Mouse (Mus musculus): ENCODE measurements at regions not wholly inside any gene's neighbourhood (a gene's known extent, or its start where the extent isn't known, plus 50 kb on each side); places are given as distances from the start of the nearest gene placed in this dataset.
A peak's percentile ranks its signal among the peaks of the same experiment; 100 is the strongest.

DNA sequence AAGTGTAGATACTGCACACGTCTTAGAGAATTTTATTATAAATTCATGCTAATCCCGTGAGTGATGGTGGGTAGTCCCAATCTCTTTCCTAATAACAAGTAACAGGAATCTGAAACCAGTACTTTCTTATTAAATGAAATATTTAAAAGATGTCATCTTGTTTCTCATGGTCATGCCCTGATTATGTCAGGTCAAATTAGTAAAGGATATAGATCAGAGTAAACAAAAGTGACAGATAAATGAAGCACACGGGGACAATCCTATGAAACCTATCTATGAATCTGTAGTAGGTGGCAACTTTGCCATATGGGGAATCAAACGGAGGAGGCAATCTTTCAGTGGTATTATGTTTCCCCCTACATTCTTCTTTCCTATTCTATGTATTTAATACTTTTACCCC lies 794.0 kb upstream of the Kirrel3 start:
- ATAC-seq (replicated peaks in 1 of 2; ENCODE audit: insufficient read depth in 1 of 2, low FRiP score in 2 of 2, low TSS enrichment in 1 of 2, low read depth in 1 of 2, poor library complexity in 2 of 2, severe bottlenecking in 2 of 2), result no peak

DNA sequence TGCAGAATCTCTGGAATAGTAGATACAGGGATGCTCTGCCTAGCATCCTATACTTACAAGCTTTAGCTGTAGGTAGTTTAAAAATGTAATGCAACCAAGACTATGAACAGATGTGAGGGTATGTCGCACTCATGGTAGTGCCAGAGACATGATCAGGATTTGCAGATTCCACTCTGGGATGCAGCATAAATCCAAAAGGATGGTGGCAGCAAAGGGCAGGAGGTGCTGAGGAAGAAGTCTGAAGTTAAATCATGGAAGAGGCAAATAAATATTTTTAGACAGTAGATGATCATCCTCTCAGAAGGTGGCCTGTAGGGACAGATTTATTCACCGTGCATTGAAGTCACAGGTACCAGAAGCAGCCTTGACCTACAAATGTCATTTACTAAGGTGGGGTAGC lies 768.1 kb upstream of the Kirrel3 start:
- ATAC-seq (replicated peaks in 1 of 2; ENCODE audit: insufficient read depth in 1 of 2, low FRiP score in 2 of 2, low TSS enrichment in 1 of 2, low read depth in 1 of 2, poor library complexity in 2 of 2, severe bottlenecking in 2 of 2), result no peak

DNA sequence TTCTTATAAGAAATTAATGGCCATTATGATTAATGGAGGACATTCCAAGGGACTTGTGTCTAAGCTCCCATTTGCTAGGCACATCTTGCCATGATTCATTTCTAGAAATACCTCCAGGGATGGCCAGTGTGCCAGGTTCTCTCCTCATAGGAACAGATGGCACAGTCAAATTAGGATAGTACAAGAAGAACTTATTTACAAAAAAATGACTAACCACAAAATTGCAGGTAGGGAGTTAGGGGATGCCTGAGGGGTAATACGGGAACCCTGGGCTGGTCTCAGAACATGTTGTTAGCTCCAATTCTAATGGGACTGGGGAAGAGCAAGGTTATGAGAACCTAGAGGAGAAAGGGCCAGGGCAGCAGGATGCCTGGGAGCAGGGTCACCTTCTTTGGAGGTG lies 760.9 kb upstream of the Kirrel3 start:
- ATAC-seq (replicated peaks in 1 of 2; ENCODE audit: insufficient read depth in 1 of 2, low FRiP score in 2 of 2, low TSS enrichment in 1 of 2, low read depth in 1 of 2, poor library complexity in 2 of 2, severe bottlenecking in 2 of 2), result no peak

DNA sequence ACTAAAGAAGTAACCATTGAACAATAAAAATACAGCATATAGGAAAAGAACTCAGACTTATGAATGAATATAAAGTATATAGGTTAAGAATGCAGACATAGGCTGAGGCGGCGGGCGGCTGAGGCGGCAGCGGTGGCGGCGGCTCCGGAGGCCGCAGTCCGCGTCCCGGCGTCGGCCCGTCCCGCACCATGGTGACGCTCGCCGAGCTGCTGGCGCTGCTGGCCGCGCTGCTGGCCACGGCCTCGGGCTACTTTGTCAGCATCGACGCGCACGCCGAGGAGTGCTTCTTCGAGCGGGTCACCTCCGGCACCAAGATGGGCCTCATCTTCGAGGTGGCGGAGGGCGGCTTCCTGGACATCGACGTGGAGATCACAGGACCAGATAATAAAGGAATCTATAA lies 757.6 kb upstream of the Kirrel3 start:
- ATAC-seq (replicated peaks in 1 of 2; ENCODE audit: insufficient read depth in 1 of 2, low FRiP score in 2 of 2, low TSS enrichment in 1 of 2, low read depth in 1 of 2, poor library complexity in 2 of 2, severe bottlenecking in 2 of 2), result peak in 1 of 2 experiments; percentile 48; a peak in 1 of 4 replicates

GRCm38 (mm10) chr9:33760701-33761100 lies 725.0 kb upstream of the Kirrel3 start:
- no peak for ATAC-seq (replicated peaks in 1 of 2; ENCODE audit: insufficient read depth in 1 of 2, low FRiP score in 2 of 2, low TSS enrichment in 1 of 2, low read depth in 1 of 2, poor library complexity in 2 of 2, severe bottlenecking in 2 of 2)

- ATAC-seq (replicated peaks in 1 of 2; ENCODE audit: insufficient read depth in 1 of 2, low FRiP score in 2 of 2, low TSS enrichment in 1 of 2, low read depth in 1 of 2, poor library complexity in 2 of 2, severe bottlenecking in 2 of 2), result no peak
Observed at GRCm38 (mm10) chr9:33766235-33766634, 719.5 kb upstream of the Kirrel3 start.

DNA sequence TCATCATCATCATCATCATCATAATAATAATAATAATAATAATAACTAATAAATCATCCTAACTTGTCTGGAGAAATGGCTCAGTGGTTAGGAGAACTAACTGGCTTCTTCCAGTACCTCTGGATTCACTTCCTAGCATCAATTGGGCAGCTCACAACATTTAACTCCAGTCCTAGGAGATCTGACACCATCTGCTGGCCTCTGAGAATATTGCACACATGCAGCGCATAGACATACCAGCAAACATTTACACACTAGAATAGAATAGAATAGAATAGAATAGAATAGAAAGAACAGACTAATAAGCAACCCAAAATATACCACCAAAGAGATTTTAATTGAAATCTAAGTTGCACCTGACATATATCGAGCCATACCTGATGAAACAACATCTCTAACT lies 715.9 kb upstream of the Kirrel3 start:
- no peak for ATAC-seq (replicated peaks in 1 of 2; ENCODE audit: insufficient read depth in 1 of 2, low FRiP score in 2 of 2, low TSS enrichment in 1 of 2, low read depth in 1 of 2, poor library complexity in 2 of 2, severe bottlenecking in 2 of 2)

GRCm38 (mm10) chr9:33774178-33774577 lies 711.5 kb upstream of the Kirrel3 start:
- no peak for ATAC-seq (replicated peaks in 1 of 2; ENCODE audit: insufficient read depth in 1 of 2, low FRiP score in 2 of 2, low TSS enrichment in 1 of 2, low read depth in 1 of 2, poor library complexity in 2 of 2, severe bottlenecking in 2 of 2)

- no peak for ATAC-seq (replicated peaks in 1 of 2; ENCODE audit: insufficient read depth in 1 of 2, low FRiP score in 2 of 2, low TSS enrichment in 1 of 2, low read depth in 1 of 2, poor library complexity in 2 of 2, severe bottlenecking in 2 of 2)
Observed at GRCm38 (mm10) chr9:33790617-33791016, 695.1 kb upstream of the Kirrel3 start.

DNA sequence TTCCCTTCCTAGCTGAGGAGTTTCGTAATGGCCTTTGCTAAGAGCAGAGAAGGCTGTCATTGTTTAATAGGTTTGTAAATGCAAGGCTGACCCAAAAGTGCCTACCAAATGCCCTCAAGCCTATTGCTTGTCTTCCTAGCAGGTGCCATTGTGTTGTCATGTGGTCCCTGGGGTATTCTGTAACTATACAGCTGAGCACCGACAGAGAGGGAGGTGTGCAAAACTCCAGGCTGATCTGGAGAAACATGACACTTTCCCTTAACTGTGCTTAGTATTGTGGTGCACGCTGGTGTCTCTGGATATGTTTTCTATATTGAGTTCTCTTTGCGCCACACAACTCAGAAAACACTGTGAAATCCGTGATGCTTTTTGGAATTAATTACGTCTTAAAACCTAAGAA lies 685.4 kb upstream of the Kirrel3 start:
- ATAC-seq (replicated peaks in 1 of 2; ENCODE audit: insufficient read depth in 1 of 2, low FRiP score in 2 of 2, low TSS enrichment in 1 of 2, low read depth in 1 of 2, poor library complexity in 2 of 2, severe bottlenecking in 2 of 2), result no peak

- ATAC-seq (replicated peaks in 1 of 2; ENCODE audit: insufficient read depth in 1 of 2, low FRiP score in 2 of 2, low TSS enrichment in 1 of 2, low read depth in 1 of 2, poor library complexity in 2 of 2, severe bottlenecking in 2 of 2), result no peak
Observed at GRCm38 (mm10) chr9:33800763-33801162, 684.9 kb upstream of the Kirrel3 start.

DNA sequence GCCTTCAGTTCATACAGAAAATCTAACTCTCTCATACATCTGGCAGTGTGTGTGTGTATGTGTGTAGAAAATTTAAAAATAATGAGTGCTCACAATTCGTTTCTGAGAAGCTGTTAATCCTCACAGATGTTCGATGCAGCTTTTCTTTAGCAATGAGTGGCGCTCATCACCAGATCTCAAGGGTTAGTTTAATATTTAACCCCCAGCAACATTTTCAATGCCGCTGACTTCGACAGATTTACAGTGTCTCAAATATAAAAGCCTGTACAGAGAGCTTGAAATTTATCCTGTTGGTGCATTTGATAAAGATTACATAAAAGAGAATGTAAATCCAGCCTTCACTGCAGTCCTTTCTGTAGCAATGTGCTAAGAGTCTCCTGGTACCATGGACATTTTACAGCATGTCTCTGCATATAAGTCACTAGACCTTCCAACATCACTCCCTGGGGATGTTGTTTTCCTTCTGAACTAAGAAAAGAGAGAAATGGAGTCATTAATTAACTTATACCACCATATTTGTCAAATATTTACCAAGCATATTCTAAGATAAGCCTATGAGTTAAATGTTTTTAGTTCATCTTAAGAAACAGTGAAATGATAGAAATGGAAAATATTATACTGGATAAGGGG lies 670.8 kb upstream of the Kirrel3 start:
- no peak for ATAC-seq (replicated peaks in 1 of 2; ENCODE audit: insufficient read depth in 1 of 2, low FRiP score in 2 of 2, low TSS enrichment in 1 of 2, low read depth in 1 of 2, poor library complexity in 2 of 2, severe bottlenecking in 2 of 2)

- ATAC-seq (replicated peaks in 1 of 2; ENCODE audit: insufficient read depth in 1 of 2, low FRiP score in 2 of 2, low TSS enrichment in 1 of 2, low read depth in 1 of 2, poor library complexity in 2 of 2, severe bottlenecking in 2 of 2), result no peak
Observed at GRCm38 (mm10) chr9:33822574-33823394, 662.9 kb upstream of the Kirrel3 start.

GRCm38 (mm10) chr9:33826116-33826515 lies 659.6 kb upstream of the Kirrel3 start:
- no peak for ATAC-seq (replicated peaks in 1 of 2; ENCODE audit: insufficient read depth in 1 of 2, low FRiP score in 2 of 2, low TSS enrichment in 1 of 2, low read depth in 1 of 2, poor library complexity in 2 of 2, severe bottlenecking in 2 of 2)

- ATAC-seq (replicated peaks in 1 of 2; ENCODE audit: insufficient read depth in 1 of 2, low FRiP score in 2 of 2, low TSS enrichment in 1 of 2, low read depth in 1 of 2, poor library complexity in 2 of 2, severe bottlenecking in 2 of 2), result no peak
Observed at GRCm38 (mm10) chr9:33827409-33827808, 658.3 kb upstream of the Kirrel3 start.

DNA sequence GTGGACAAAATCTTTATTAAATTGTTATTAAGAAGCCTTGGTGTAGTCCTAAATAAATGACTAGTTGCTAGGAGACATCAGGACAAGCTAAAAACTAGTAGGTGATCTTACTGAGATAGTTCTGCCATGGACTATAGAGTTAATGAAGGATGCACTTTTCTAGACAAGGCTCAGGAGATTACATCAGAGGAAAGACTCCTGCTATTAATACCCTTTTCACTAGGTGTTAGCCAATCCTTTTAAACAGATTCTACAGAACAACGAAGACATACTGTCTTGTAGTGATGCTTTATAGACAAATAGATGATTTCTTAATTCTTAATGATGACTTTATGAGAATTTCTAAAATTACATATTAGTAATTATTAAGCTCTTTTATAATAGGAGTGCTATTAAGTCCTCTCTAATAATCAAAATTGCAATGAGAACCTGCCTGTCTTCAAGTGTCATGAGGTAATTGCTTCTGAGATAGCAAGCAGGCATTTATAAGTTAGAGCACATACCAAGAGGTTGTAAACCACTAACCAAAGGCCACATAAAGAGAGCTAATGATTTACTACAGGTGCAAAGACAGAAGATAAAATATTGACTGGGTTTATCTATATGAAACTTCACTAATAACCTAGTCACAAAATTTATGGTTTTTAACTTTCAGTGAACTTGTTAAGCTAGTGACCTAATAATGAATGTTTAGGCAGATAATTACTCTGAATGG lies 647.9 kb upstream of the Kirrel3 start:
- no peak for ATAC-seq (replicated peaks in 1 of 2; ENCODE audit: insufficient read depth in 1 of 2, low FRiP score in 2 of 2, low TSS enrichment in 1 of 2, low read depth in 1 of 2, poor library complexity in 2 of 2, severe bottlenecking in 2 of 2)

- ATAC-seq (replicated peaks in 1 of 2; ENCODE audit: insufficient read depth in 1 of 2, low FRiP score in 2 of 2, low TSS enrichment in 1 of 2, low read depth in 1 of 2, poor library complexity in 2 of 2, severe bottlenecking in 2 of 2), result no peak
Observed at GRCm38 (mm10) chr9:33849623-33850022, 636.1 kb upstream of the Kirrel3 start.

GRCm38 (mm10) chr9:33850024-33850423 lies 635.7 kb upstream of the Kirrel3 start:
- ATAC-seq (replicated peaks in 1 of 2; ENCODE audit: insufficient read depth in 1 of 2, low FRiP score in 2 of 2, low TSS enrichment in 1 of 2, low read depth in 1 of 2, poor library complexity in 2 of 2, severe bottlenecking in 2 of 2), result no peak
